Mouse (Mus musculus) thymus, postnatal 4 days (tissue): ENCODE measurements at regions not wholly inside any gene's neighbourhood (a gene's known extent, or its start where the extent isn't known, plus 50 kb on each side); places are given as distances from the start of the nearest gene placed in this dataset.

Experiments used
- DNase-seq: peaks from one replicate; pipeline ENCODE4 v3.0.0; 2021

- DNase-seq, result no peak
Measured at GRCm38 (mm10) chr8:9042835-9043792, 352.8 kb upstream of the Arglu1 start.

GRCm38 (mm10) chr8:9029156-9029555 lies 338.8 kb upstream of the Arglu1 start:
- DNase-seq, result no peak

GRCm38 (mm10) chr8:9027672-9028071 lies 337.4 kb upstream of the Arglu1 start:
- DNase-seq, result no peak

GRCm38 (mm10) chr8:9025872-9026271 lies 335.6 kb upstream of the Arglu1 start:
- DNase-seq, result no peak

GRCm38 (mm10) chr8:9025378-9025777 lies 335.1 kb upstream of the Arglu1 start:
- DNase-seq, result no peak

GRCm38 (mm10) chr8:9020744-9021143 lies 330.4 kb upstream of the Arglu1 start:
- DNase-seq, result no peak

GRCm38 (mm10) chr8:9020180-9020579 lies 329.9 kb upstream of the Arglu1 start:
- DNase-seq, result no peak

- DNase-seq, result no peak
Measured at GRCm38 (mm10) chr8:9011785-9012510, 321.6 kb upstream of the Arglu1 start.

- DNase-seq, result no peak
Measured at GRCm38 (mm10) chr8:9008006-9008780, 317.9 kb upstream of the Arglu1 start.

- DNase-seq, result no peak
Measured at GRCm38 (mm10) chr8:8999914-9000313, 309.6 kb upstream of the Arglu1 start.

- no peak for DNase-seq
Measured at GRCm38 (mm10) chr8:8997621-8998020, 307.3 kb upstream of the Arglu1 start.

GRCm38 (mm10) chr8:8994596-8995189 lies 304.4 kb upstream of the Arglu1 start:
- no peak for DNase-seq

- no peak for DNase-seq
Measured at GRCm38 (mm10) chr8:8994008-8994407, 303.7 kb upstream of the Arglu1 start.

GRCm38 (mm10) chr8:8992461-8993032 lies 302.2 kb upstream of the Arglu1 start:
- peak; percentile 86 for DNase-seq

GRCm38 (mm10) chr8:8991026-8991425 lies 300.7 kb upstream of the Arglu1 start:
- DNase-seq, result no peak

GRCm38 (mm10) chr8:8986068-8986467 lies 295.7 kb upstream of the Arglu1 start:
- no peak for DNase-seq

- peak; percentile 39 for DNase-seq
Measured at GRCm38 (mm10) chr8:8985395-8985794, 295.1 kb upstream of the Arglu1 start.

GRCm38 (mm10) chr8:8984829-8985251 lies 294.5 kb upstream of the Arglu1 start:
- peak; percentile 12 for DNase-seq

GRCm38 (mm10) chr8:8984159-8984828 lies 294.0 kb upstream of the Arglu1 start:
- peak; percentile 16 for DNase-seq

- no peak for DNase-seq
Measured at GRCm38 (mm10) chr8:8983133-8983661, 292.9 kb upstream of the Arglu1 start.

GRCm38 (mm10) chr8:8978969-8979368 lies 288.6 kb upstream of the Arglu1 start:
- DNase-seq, result no peak
